15 mouse cellular contexts compared by ENCODE assay signal in genomic region chr19:53315209-53315654, GRCm38 (mm10). TPM values are rescaled to one million over a fixed set of nuclear protein-coding genes. Genes with fewer than 3 reads are reported as not detected.
DNase-seq lines count a peak whose midpoint lies in the region; ATAC-seq lines count a peak whose summit lies in the region.
"Had no signal": no experiment of that assay in that cellular context is flagged by ENCODE, and none has a peak within 500 bp of the region (broad histone marks: within the 10 kb centered on the region; RNA-seq: fewer than 3 reads in every experiment).

No protein-coding gene starts in this region.

- peaks cover 44% of the 10 kb centered on the region for H3K4me1 ChIP-seq in liver, embryonic 12.5 days
- H3K4me1 ChIP-seq in liver, embryonic 11.5 days (replicated peaks; ENCODE audit: control insufficient read depth, insufficient read depth, low read length), result peaks cover 18% of the 10 kb centered on the region
- H3K4me1 ChIP-seq in embryonic facial prominence, embryonic 15.5 days, result peaks cover 26% of the 10 kb centered on the region
- H3K4me1 ChIP-seq in limb, embryonic 15.5 days, result peaks cover 23% of the 10 kb centered on the region

- peak overlapping the region; percentile 98; the same call in 1 of the 2 replicates for H3K4me2 ChIP-seq in liver, embryonic 12.5 days
- no peak overlapping the region for H3K4me2 ChIP-seq in liver, embryonic 11.5 days
- H3K4me2 ChIP-seq in embryonic facial prominence, embryonic 15.5 days (replicated peaks), result no peak overlapping the region; the same call in 1 of the 2 replicates
- H3K4me2 ChIP-seq in limb, embryonic 15.5 days, result 0 out of 2 replicates have a peak overlapping the region, but pooled peaks have one; percentile 91

- no peaks in the 10 kb centered on the region for H3K27me3 ChIP-seq in liver, embryonic 12.5 days (replicated peaks)
- no peaks in the 10 kb centered on the region for H3K27me3 ChIP-seq in liver, embryonic 11.5 days (replicated peaks; ENCODE audit: control insufficient read depth, insufficient read depth, low read length)
- H3K27me3 ChIP-seq in embryonic facial prominence, embryonic 15.5 days, result no peaks in the 10 kb centered on the region
- no peaks in the 10 kb centered on the region for H3K27me3 ChIP-seq in limb, embryonic 15.5 days
- H3K27me3 ChIP-seq: midbrain, embryonic 12.5 days had no signal

- H3K36me3 ChIP-seq in liver, embryonic 12.5 days, result no peaks in the 10 kb centered on the region
- H3K36me3 ChIP-seq in liver, embryonic 11.5 days (ENCODE audit: control insufficient read depth, insufficient read depth, low read length), result no peaks in the 10 kb centered on the region
- no peaks in the 10 kb centered on the region for H3K36me3 ChIP-seq in embryonic facial prominence, embryonic 15.5 days
- H3K36me3 ChIP-seq in limb, embryonic 15.5 days, result no peaks in the 10 kb centered on the region
- H3K36me3 ChIP-seq: midbrain, embryonic 12.5 days had no signal

- no peak overlapping the region for H3K4me3 ChIP-seq in liver, embryonic 12.5 days
- no peak overlapping the region for H3K4me3 ChIP-seq in liver, embryonic 11.5 days (ENCODE audit: low read depth, low read length)
- H3K4me3 ChIP-seq in embryonic facial prominence, embryonic 15.5 days (replicated peaks), result no peak overlapping the region
- no peak overlapping the region for H3K4me3 ChIP-seq in limb, embryonic 15.5 days

- DNase-seq in cerebellum, adult 9-11 months, result peak; percentile 67
- no peak for DNase-seq in cerebellum, postnatal 25 days
- DNase-seq in liver, embryonic 11.5 days (ENCODE audit: low spot score), result no peak
- DNase-seq in natural killer cell, adult 2 months (ENCODE audit: low spot score in 2 of 2), result no peak
- no peak for DNase-seq in adrenal gland, adult 2 months
- DNase-seq: adrenal gland, adult 8-10 months; B cell, adult 2 months; gastrocnemius, postnatal 36 days; kidney, postnatal 14 days had no signal

- H3K9me3 ChIP-seq in liver, embryonic 12.5 days (replicated peaks), result no peaks in the 10 kb centered on the region
- no peaks in the 10 kb centered on the region for H3K9me3 ChIP-seq in liver, embryonic 11.5 days (ENCODE audit: control insufficient read depth, low read length)
- H3K9me3 ChIP-seq in embryonic facial prominence, embryonic 15.5 days (replicated peaks), result no peaks in the 10 kb centered on the region
- no peaks in the 10 kb centered on the region for H3K9me3 ChIP-seq in limb, embryonic 15.5 days
- H3K9me3 ChIP-seq: midbrain, embryonic 12.5 days had no signal

- ATAC-seq in liver, embryonic 12.5 days, result no peak
- ATAC-seq in liver, embryonic 11.5 days (replicated peaks; ENCODE audit: low FRiP score), result no peak
- no peak for ATAC-seq in embryonic facial prominence, embryonic 15.5 days (ENCODE audit: insufficient number of reproducible peaks, low FRiP score, low TSS enrichment, low read depth)
- ATAC-seq in limb, embryonic 15.5 days (ENCODE audit: insufficient number of reproducible peaks, low FRiP score, low TSS enrichment, low read depth), result no peak

- no peak overlapping the region for H3K9ac ChIP-seq in liver, embryonic 12.5 days
- H3K9ac ChIP-seq in liver, embryonic 11.5 days (ENCODE audit: low read depth, low read length), result no peak overlapping the region
- no peak overlapping the region for H3K9ac ChIP-seq in embryonic facial prominence, embryonic 15.5 days
- H3K9ac ChIP-seq in limb, embryonic 15.5 days, result no peak overlapping the region

- 80% methylated on average over 7 of the region's 7 CpGs for WGBS in liver, embryonic 12.5 days (ENCODE audit: insufficient replicate concordance)
- 81% methylated on average over 7 of the region's 7 CpGs for WGBS in liver, embryonic 11.5 days
- 83% methylated on average over 7 of the region's 7 CpGs for WGBS in embryonic facial prominence, embryonic 15.5 days
- WGBS in limb, embryonic 15.5 days, result 84% methylated on average over 7 of the region's 7 CpGs

- peak overlapping the region; percentile 96; the same call in 1 of the 2 replicates for H3K27ac ChIP-seq in liver, embryonic 12.5 days
- H3K27ac ChIP-seq in liver, embryonic 11.5 days (ENCODE audit: low read depth, low read length), result no peak overlapping the region
- peak overlapping the region; percentile 97; the same call in 1 of the 2 replicates for H3K27ac ChIP-seq in embryonic facial prominence, embryonic 15.5 days (replicated peaks)
- peak overlapping the region; percentile 98 for H3K27ac ChIP-seq in limb, embryonic 15.5 days

RNA-seq across cellular contexts. Expression of gene Mxi1, which starts 4.9 kb away (rescaled TPM):
- 38.3 and 39.3 TPM in 2 replicates for polyA plus RNA-seq in liver, embryonic 12.5 days (2016; fragmentation: Nextera tagmentation; extraction: Ambion mirVana)
- 34.3 and 42.6 TPM in 2 replicates for polyA plus RNA-seq in liver, embryonic 11.5 days (2014; fragmentation: Nextera tagmentation; extraction: Ambion mirVana)
- 41.7 and 47.9 TPM in 2 replicates for polyA plus RNA-seq in embryonic facial prominence, embryonic 15.5 days (2015; fragmentation: Nextera tagmentation; extraction: Ambion mirVana)
- 35.4 and 40.1 TPM in 2 replicates for polyA plus RNA-seq in limb, embryonic 15.5 days (2015; fragmentation: Nextera tagmentation; extraction: Ambion mirVana)
- 10 to 100 TPM; 29.6 to 31.1 TPM for total RNA-seq in adrenal gland, adult 2 months (2021)
- 15.6 and 17.2 TPM in 2 replicates for polyA plus RNA-seq in adrenal gland, adult 2 months (2012; rRNA removed)

RNA-seq across cellular contexts. Expression of gene Gm10197, which starts 56.3 kb away (rescaled TPM):
- polyA plus RNA-seq in liver, embryonic 12.5 days (2016; fragmentation: Nextera tagmentation; extraction: Ambion mirVana), result not detected in 2 replicates
- 3.3 TPM in 1 of 2 replicates, not detected in the other for polyA plus RNA-seq in liver, embryonic 11.5 days (2014; fragmentation: Nextera tagmentation; extraction: Ambion mirVana)
- polyA plus RNA-seq in embryonic facial prominence, embryonic 15.5 days (2015; fragmentation: Nextera tagmentation; extraction: Ambion mirVana), result not detected in 2 replicates
- 2.2 TPM in 1 of 2 replicates, not detected in the other for polyA plus RNA-seq in limb, embryonic 15.5 days (2015; fragmentation: Nextera tagmentation; extraction: Ambion mirVana)
- not detected for total RNA-seq in adrenal gland, adult 2 months (2021)
- not detected in 2 replicates for polyA plus RNA-seq in adrenal gland, adult 2 months (2012; rRNA removed)
- total RNA-seq: adrenal gland, adult 8-10 months; gastrocnemius, postnatal 36 days; left cerebral cortex, postnatal 10 days had no signal
- polyA plus RNA-seq: cerebellum, adult 2 months; midbrain, embryonic 12.5 days had no signal

Comparison
In these comparisons a context has a peak if more than half of its experiments do, and no peak if none do; other contexts are left out.
1. H3K4me2 ChIP-seq: peak in liver, embryonic 12.5 days (single experiment) and limb, embryonic 15.5 days (single experiment); none in liver, embryonic 11.5 days (single experiment) and embryonic facial prominence, embryonic 15.5 days (single experiment).